Mouse (Mus musculus): ENCODE results near the gene Ctnnbl1.

DNA sequence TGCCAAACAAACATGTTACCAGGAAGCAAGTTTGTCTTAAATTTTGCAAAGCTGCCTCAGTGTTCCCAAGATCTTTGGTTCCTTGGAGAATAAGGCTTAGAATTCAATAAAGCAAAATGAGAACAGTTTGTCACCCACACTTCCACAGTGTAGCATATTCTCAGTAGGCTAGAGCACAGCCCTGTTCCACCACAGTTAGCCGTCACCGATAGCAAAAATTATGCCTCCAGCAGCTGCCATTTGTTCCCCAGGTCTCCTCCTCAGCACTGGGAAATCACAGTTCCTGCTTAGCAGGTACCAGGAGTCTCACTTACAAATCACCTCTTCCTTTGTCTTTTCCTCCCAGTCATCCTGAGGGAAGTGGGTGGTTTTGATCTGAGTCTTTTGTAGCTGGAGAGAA lies 10.8 kb downstream of the Ctnnbl1 start:
- no peak for TF ChIP-seq CTCF (IDR thresholded peaks at IDR 0.05; ENCODE audit: low read depth, low read length)
- TF ChIP-seq POLR2A (IDR thresholded peaks at IDR 0.05; ENCODE audit: borderline replicate concordance, low read depth, low read length) = no peak

All from bone marrow macrophage, adult 2 months (primary cell).